Mouse (Mus musculus) adrenal gland (tissue): Measurements from ENCODE around the gene Slc23a2.

ENCODE experiments used
- intact Hi-C: fragments of 180-260 bp; cut with DNase I; formaldehyde crosslinking; loops from one replicate; pipeline ENCODE4 v1.15.1; 2025

Gene Slc23a2

DNA sequence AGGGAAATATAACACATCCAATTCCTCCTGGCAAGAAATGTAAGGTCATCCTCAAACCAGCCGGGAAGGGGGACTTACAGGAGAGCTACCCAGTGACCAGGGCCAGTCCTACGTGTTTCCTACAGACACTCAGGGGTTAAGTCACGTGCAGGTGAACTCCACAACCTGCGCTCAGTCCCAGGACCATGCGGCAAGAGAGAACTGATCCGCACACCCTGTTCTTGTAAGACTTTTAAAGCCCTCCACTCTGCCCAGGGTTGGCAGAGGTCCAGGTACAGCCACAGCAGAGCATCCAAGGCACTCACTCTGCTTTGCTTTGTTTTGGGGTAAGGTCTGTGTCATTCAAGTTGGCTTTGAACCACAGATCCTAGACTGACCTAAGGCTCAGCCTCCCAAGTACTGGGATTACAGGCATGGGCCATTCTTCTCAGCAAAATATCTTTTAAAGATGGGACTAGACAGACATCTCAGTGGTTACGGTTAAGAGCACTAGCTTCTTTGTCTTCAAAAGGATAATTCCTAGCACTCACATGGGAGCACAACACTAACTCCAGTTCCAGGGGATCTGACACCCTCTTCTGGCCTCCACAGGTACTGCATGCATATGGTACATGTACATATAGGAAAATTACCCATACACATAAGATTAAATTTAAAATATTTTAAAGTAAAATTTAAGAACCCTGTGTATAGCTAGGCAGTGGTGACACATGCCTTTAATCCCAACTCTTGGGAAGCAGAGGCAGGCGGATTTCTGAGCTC, 8.9 kb downstream of the Slc23a2 start:
- intact Hi-C loops: no loop called here

DNA sequence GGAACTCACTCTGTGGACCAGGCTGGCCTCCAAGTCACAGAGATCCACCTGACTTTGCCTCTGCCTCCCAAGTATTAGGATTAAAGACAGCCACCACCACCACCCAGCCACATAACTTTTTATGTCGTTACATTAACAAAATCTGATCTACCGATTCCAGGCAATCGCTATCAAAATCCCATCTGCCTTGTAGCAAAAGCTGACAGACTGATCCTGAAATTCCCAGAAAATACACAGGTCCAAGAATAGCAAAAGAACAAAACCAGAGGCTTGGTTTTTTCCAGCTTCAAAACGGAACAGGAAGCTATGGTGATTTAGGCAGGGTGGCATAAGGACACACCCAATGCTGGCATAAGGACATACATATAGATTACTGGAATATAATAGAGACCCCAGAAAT, 10.2 kb downstream of the Slc23a2 start:
- intact Hi-C loops: no loop called here

DNA sequence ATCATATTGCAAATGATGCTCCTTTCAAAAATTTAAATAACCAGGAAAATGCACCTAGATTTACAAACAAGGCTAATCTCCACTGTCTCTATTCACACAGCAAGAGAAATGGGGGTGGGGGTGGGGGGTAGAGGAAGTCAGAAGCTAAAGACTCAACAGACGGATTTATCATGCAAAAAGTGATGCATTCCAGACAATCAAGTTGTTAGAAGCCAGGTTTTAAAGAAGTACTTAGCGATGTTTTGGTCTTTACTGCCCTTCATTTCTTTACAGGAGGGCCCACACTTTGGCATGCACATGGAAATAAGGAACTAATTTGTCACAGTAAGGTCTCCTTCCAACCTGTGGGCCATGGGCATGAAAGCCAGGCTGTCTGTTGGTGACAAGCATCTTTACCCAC, 11.5 kb downstream of the Slc23a2 start:
- intact Hi-C loops: no loop called here

DNA sequence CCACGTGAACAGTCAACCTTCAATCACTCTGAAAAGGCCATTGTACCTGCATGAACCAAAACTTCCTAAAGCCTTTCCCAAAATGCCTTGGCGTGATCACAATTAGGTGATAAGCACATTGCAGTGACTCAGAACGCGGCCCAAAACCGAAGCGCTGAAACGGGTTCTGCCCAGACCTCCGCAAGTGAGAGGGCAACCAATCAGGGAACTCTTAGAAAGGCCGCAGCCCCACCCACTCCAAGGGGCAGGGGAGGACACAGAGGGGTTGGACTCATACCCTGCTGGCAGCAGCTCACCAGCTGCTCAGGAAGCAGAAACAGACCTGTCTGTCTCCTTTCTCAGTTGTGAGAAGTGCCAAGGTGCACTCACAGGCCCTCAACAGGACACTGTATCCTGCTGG, 13.6 kb downstream of the Slc23a2 start:
- intact Hi-C loops: no loop called here

DNA sequence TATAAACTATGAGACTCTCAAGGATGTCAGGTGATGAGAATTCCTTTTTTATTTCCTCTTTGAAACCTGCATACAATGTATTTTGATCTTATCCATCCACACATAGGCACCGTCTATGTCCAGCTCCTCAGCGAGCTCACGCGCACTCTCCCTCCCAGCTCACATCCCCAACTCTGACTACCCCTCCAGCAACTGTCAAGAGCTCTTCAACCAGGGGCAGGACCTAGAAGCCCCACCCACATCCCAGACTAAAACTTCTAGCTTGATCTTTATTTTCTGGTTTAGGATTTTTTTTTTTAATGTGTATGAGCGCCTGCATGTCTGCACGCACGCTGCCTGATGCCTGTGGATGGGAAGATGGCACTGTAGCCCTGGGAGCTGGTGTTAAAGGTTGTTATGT, 14.9 kb downstream of the Slc23a2 start:
- intact Hi-C loops: no loop called here

DNA sequence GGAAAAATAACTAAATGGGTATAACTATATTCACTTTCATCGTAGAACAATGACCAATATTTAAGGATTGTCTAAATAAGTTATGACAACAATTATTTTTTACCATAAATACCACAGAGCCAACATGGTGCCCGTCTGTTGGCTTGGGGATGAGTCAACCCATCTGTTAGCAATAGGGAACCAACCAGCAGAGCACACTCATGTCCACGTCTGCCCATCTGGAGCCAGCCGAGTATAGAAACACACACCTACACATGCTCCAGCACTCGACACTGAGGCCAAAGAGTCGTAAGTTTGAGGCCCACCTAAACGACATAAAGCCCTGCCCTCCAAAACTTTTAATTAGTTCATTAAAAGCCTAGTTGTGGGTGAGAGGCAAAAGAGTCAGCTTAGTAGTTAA, 15.7 kb downstream of the Slc23a2 start:
- intact Hi-C loops: no loop called here

DNA sequence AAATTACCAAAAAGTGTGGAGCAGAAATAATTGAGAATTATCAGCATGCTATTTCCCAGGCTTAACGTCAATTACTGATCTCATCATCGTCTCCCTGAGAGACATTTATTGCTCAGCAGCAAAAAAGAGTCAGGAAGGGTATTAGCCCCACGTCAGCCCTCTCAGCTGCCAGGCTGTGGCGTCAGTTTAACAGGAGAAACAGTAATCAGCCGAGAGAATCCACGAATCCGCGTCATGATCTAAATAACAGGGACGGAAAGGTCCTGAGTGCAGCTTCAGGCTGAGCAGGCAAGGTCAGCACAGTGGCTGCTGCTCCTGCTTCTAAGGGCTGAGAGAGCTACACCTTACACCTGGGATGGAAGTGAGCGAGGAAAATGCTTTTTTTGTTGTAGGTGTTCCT, 17.0 kb downstream of the Slc23a2 start:
- intact Hi-C loops: no loop called here

GRCm38 (mm10) chr2:132126292-132126691, 18.6 kb downstream of the Slc23a2 start:
- intact Hi-C loops: no loop called here

DNA sequence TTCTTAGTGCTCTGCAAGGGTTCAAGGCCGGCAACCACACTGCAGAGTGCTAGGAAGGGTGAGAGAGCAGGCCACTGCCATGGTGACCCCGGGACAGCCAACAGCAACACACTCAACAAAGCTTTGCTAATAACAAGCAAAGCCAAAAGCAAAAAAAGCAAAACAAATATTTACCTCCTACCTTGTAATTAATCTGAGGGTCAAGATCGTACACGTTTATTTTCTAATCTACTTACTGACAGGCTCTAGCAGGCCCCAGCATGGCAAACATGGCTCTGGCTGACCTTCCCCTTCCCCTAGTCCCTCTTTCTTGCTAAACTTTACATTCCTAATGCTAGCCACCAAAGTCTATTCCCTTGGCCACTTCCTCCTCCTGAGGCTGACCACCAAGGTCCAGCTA, 21.8 kb downstream of the Slc23a2 start:
- intact Hi-C loops: no loop called here

DNA sequence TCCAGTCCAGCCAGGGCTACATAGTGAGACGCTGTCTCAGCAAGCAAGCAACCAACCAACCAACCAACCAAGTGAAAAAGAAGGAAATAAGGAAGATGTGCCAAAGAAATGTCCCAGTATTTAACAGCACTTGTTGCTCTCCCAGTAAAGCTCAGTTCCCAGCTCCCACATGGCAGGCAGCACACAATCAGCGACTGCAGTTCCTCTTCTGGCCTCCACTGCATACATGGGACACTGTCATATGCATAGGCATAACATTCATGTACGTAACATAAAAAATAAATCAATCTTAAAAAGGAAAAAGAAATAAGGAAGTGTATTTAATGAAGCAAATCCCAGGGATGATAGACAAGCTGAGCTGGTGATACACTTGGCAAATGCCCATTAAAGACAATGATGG, 23.9 kb downstream of the Slc23a2 start:
- intact Hi-C loops: no loop called here

- intact Hi-C loops: no loop called here
Measured at GRCm38 (mm10) chr2:132118646-132119045, 26.3 kb downstream of the Slc23a2 start.

- intact Hi-C loops: no loop called here
Measured at GRCm38 (mm10) chr2:132115936-132116335, 29.0 kb downstream of the Slc23a2 start.

DNA sequence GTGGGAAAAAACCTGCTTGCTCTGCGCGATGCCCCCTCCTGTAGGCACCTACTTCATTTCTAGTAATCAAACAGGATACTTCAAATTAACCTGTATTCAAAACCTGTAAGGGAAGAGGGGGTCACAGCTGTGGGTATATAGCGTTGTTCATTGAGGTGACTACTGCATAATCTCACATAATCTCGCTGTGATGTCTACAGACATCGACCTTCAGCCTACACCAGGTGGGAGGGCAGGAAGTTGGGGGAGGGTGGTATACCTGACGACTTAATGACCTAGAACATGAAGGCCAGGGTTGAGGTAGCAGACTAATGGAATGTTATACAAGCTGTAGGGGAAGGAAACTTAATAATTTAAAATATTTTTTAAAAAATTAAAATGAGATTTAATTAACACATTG, 29.6 kb downstream of the Slc23a2 start:
- intact Hi-C loops: no loop called here

GRCm38 (mm10) chr2:132113962-132114759, 30.7 kb downstream of the Slc23a2 start:
- intact Hi-C loops: loop anchor here (1.0 kb wide), 1 partner anchor 131 kb away; no protein-coding TSS in a partner anchor

DNA sequence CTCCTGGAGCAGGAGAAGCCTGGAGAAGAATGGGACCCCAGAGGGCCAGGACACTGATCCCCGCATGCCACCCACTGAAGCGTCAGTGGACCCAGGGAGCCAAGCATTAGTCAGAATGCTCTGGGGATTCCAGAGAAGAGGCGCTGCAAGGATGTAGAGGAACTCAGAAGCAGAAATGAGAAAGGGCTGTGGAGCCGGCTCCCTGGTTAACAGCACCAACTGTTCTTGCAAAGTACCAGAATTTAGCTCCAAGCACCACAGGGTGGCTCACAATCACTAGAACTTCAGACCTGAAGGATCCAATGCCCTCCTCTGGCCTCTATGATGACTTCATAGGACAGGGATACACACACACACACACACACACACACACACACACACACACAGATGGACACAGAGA, 32.6 kb downstream of the Slc23a2 start:
- intact Hi-C loops: no loop called here

GRCm38 (mm10) chr2:132111905-132112304, 33.0 kb downstream of the Slc23a2 start:
- intact Hi-C loops: no loop called here

- intact Hi-C loops: no loop called here
Measured at GRCm38 (mm10) chr2:132111266-132111665, 33.6 kb downstream of the Slc23a2 start.

- intact Hi-C loops: no loop called here
Measured at GRCm38 (mm10) chr2:132110702-132111101, 34.2 kb downstream of the Slc23a2 start.

DNA sequence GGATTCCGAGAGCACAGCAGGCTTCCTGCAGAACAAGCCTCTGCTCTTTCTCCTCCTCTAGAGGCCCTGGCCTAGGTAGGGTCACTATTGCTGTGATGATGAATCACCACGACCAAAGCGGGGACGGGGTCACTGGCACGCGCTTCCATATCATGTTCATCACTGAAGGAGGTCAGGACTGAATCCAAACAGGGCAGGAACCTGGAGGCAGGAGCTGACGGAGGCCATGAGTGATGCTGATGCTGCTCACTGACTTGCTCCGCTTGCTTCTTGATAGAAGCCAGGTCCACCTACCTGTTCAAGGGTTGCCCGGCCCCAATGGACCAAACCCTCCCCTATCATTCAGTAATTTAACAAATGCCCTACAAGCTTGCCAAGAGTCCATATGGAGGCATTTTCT, 35.9 kb downstream of the Slc23a2 start:
- intact Hi-C loops: no loop called here

DNA sequence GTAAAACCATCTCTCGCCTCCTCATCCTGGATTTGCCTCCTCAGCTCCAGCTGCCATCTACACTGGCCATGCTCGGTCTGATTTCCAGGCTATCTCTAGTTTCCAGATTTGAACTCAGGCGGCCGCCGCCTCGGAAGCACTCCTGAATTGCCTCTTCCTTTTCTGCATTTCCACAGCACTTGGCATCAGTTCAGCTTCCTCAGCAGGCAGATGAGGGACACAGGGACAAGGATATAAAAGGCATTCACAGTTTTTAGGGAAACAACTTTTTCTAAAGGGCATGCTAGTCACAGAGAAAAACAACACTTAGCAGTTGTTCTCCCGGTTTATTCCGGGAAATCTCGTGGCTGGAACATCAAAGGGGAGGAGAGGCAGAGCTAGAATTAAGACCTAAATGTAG, 37.3 kb downstream of the Slc23a2 start:
- intact Hi-C loops: no loop called here

DNA sequence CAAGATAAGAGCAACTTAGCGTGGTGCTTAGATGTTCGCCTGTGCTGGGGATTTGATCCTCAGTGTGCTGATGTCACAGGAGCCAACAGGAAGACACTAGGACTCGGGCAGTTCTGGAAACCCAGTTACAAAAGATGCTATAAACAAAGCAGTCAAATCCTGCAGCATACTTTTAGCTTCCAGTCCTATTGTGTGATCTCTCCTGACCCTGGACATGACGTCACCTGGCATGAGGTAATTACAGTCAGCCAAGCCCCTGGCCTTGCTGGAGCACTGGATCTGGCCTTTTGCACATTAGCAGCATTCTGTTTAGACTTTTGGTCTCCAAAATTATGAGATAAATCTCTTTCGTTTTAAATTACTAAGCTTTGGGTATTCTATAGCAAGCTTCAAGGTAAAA, 38.8 kb downstream of the Slc23a2 start:
- intact Hi-C loops: no loop called here

- intact Hi-C loops: no loop called here
Measured at GRCm38 (mm10) chr2:132103265-132103664, 41.6 kb downstream of the Slc23a2 start.
